Mouse (Mus musculus) liver, embryonic 14.5 days (tissue): ENCODE measurements around the gene Kdm4a. TPM values are rescaled to one million over a fixed set of nuclear protein-coding genes. Genes with fewer than 3 reads are reported as not detected.

ENCODE experiments used
- ATAC-seq: fragments of 200-750 bp; cut with Nextera tagmentation; 2 replicates; pipeline ENCODE4 v1.8.0; 2017; ENCODE audit warnings: moderate number of reproducible peaks, mild to moderate bottlenecking, moderate library complexity; ENCODE audit not compliant: insufficient read depth
- DNase-seq, 3 experiments: peaks; one replicate each; pipeline ENCODE4 v3.0.0-alpha.2; 2012 to 2013; ENCODE audit warnings: low read depth in 3 of 3, low spot score in 3 of 3
- H3K27ac ChIP-seq: fragments of 300-500 bp; sonication (generic); 2 replicates; pipeline ENCODE4 v1.5.1; 2014; ENCODE audit warnings: moderate library complexity, mild to moderate bottlenecking, control low read depth, inconsistent platforms
- H3K27me3 ChIP-seq: fragments of 300-500 bp; sonication (generic); 2 replicates; pipeline ENCODE4 v1.6.1; 2014; ENCODE audit warnings: mild to moderate bottlenecking, low read length, moderate library complexity; ENCODE audit not compliant: control insufficient read depth, insufficient read depth
- H3K36me3 ChIP-seq: fragments of 300-500 bp; sonication (generic); replicated peaks from 2 replicates; pipeline ENCODE4 v1.6.1; 2014; ENCODE audit warnings: low read depth; ENCODE audit not compliant: control insufficient read depth, insufficient read depth
- H3K4me1 ChIP-seq, 2 experiments: fragments of 200-500 bp in 1 of 2; fragments of 300-500 bp in 1 of 2; sonication (generic) in 1 of 2; replicated peaks; 2 replicates each; pipeline ENCODE4 v1.6.1; 2012 to 2014; ENCODE audit warnings: antibody characterized with exemption in 1 of 2, inconsistent platforms in 1 of 2, low read length in 1 of 2; ENCODE audit not compliant: control insufficient read depth in 2 of 2, insufficient read depth in 2 of 2
- H3K4me2 ChIP-seq: fragments of 300-500 bp; sonication (generic); 2 replicates; pipeline ENCODE4 v1.6.1; 2014; ENCODE audit warnings: low read depth, mild to moderate bottlenecking, control low read depth, moderate library complexity
- H3K4me3 ChIP-seq, 2 experiments: fragments of 200-500 bp in 1 of 2; fragments of 300-500 bp in 1 of 2; sonication (generic) in 1 of 2; 2 replicates each; pipeline ENCODE4 v1.5.1; 2012 to 2014; ENCODE audit warnings: low read depth in 2 of 2, low read length in 2 of 2, mild to moderate bottlenecking in 2 of 2, control low read depth in 1 of 2, inconsistent platforms in 1 of 2, moderate library complexity in 1 of 2; ENCODE audit not compliant: insufficient read depth in 1 of 2
- H3K9ac ChIP-seq: fragments of 300-500 bp; sonication (generic); replicated peaks from 2 replicates; pipeline ENCODE4 v1.6.1; 2014; ENCODE audit warnings: mild to moderate bottlenecking, control low read depth, moderate library complexity
- H3K9me3 ChIP-seq: fragments of 300-500 bp; sonication (generic); 2 replicates; pipeline ENCODE4 v1.6.1; 2016; ENCODE audit warnings: low read length, mixed read lengths; ENCODE audit not compliant: control insufficient read depth
- CTCF ChIP-seq: IDR thresholded peaks from 2 replicates; pipeline ENCODE4 v1.5.1; 2016; ENCODE audit warnings: antibody characterized with exemption, low read depth, control low read depth
- EP300 ChIP-seq: IDR thresholded peaks from 2 replicates; pipeline ENCODE4 v1.6.1; 2016; ENCODE audit warnings: antibody characterized with exemption, low read depth
- WGBS: fragments of 180-500 bp; shearing (Covaris S2); extraction: QIAGEN DNeasy Blood & Tissue Kit; methylation state at CpG from one replicate; pipeline ENCODE4 v1.1.7; 2014; ENCODE audit not compliant: insufficient replicate concordance; 5-methylcytosine and 5-hydroxymethylcytosine counted together
- polyA plus RNA-seq, 2 experiments: library from polyadenylated mRNA; depleted of rRNA in 1 of 2; stranded (reverse) in 1 of 2; unstranded in 1 of 2; fragments of >200 nt; fragmentation: Nextera tagmentation in 1 of 2; extraction: Ambion mirVana in 1 of 2; gene quantifications; 2 replicates each; pipeline versions ENCODE4 v1.2.1 to v1.2.3; 2012 to 2014

The Kdm4a gene
- polyA plus RNA-seq, 2 experiments: 7.3 to 13.7 TPM

DNA sequence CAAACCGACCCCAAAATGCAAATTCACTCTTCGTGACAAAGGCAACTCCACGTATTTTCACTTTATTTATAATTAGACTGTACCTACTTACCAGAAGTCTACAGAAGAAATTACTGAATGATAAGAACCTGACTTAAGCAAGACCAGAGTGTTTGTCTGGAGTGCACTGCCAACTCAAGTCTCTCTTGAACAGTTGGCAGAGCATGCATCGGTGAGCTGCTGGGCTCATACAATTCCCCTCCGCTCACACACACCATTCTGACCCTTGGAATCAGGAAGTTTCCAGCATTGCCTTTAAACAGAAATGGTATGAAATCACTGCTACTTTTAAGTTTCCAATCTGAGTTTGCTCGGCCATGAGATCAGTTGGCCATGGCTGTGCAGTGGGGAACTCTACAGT lies 81.3 kb downstream of the Kdm4a start:
- TF ChIP-seq CTCF: no peak
- no peak for TF ChIP-seq EP300
- no peaks in the 10 kb centered on the region for H3K4me1 ChIP-seq
- no peak overlapping the region for H3K9ac ChIP-seq
- H3K27ac ChIP-seq: no peak overlapping the region
- DNase-seq (no peak), ATAC-seq (no peak)
- H3K36me3 ChIP-seq: no peaks in the 10 kb centered on the region
- WGBS: 80% methylated on average over 6 of the region's 6 CpGs
- H3K4me2 ChIP-seq: no peak overlapping the region
- H3K9me3 ChIP-seq: no peaks in the 10 kb centered on the region
- no peaks in the 10 kb centered on the region for H3K27me3 ChIP-seq
- H3K4me3 ChIP-seq: no peak overlapping the region

DNA sequence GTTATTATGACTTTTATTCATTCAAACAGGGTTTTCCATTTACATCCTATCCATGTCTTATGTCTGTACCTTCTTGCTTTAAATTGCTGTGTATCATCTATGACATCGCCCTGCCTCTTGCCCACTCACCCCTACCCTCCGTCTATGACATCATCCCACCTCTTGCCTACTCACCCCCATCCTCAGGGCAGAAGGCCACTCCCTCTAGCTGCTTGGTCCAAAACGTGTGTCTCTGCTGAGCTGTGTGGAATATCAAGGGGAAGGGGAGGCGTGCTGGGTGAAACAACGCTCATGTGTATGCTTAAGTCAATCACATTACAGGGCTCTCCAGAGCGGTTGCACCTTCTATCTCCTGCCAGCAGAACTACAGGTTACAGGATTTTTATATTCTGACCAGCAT lies 83.8 kb downstream of the Kdm4a start:
- no peak for DNase-seq
- Histone ChIP-seq H3K4me2 (no peak overlapping the region), H3K27me3 (no peaks in the 10 kb centered on the region), H3K9me3 (no peaks in the 10 kb centered on the region), H3K36me3 (no peaks in the 10 kb centered on the region), H3K9ac (no peak overlapping the region), H3K4me3 (no peak overlapping the region), H3K4me1 (no peaks in the 10 kb centered on the region), H3K27ac (no peak overlapping the region)
- no peak for ATAC-seq
- 74% methylated on average over 6 of the region's 6 CpGs for WGBS
- TF ChIP-seq EP300 (no peak), CTCF (no peak)

DNA sequence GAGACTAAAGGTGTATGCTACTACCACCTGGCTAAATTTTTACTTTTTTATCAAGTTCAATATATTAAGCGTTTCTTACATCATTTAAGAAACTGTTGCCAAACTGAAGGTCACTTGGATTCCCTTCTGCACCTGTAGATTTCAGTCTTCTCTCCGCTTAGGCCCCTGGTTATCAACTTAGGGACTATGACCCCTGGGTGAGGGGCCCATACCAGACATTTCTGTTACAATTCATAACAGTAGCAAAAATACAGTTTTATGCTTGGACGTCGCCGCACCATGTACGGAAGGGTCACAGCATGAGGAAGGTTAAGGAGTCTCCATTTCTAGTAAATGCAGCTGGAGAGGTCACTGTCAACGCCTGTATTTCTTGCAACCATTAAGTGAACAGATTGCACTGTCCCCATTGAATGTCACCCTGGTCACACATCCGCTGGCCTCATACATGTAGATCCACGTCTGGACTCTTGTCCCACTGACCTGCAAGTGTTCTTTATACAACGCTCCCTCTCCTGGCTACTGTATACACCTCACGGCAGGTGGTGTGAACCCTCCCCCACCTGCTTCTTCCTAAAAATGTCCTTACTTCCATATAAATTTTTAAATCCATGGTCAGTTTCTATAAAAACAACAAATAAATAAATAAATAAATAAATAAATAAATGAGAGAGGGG lies 86.9 kb downstream of the Kdm4a start:
- no peaks in the 10 kb centered on the region for H3K36me3 ChIP-seq
- no peak overlapping the region for H3K4me3 ChIP-seq
- ATAC-seq (no peak), DNase-seq (no peak)
- H3K27ac ChIP-seq: no peak overlapping the region
- H3K9me3 ChIP-seq: no peaks in the 10 kb centered on the region
- H3K4me1 ChIP-seq: peaks cover 0 to 4% of the 10 kb centered on the region in 2 experiments; a peak in 1 of 4 replicates
- TF ChIP-seq CTCF: no peak
- TF ChIP-seq EP300: no peak
- no peak overlapping the region for H3K4me2 ChIP-seq
- 80% methylated on average over 11 of the region's 11 CpGs for WGBS
- no peaks in the 10 kb centered on the region for H3K27me3 ChIP-seq
- H3K9ac ChIP-seq: no peak overlapping the region

DNA sequence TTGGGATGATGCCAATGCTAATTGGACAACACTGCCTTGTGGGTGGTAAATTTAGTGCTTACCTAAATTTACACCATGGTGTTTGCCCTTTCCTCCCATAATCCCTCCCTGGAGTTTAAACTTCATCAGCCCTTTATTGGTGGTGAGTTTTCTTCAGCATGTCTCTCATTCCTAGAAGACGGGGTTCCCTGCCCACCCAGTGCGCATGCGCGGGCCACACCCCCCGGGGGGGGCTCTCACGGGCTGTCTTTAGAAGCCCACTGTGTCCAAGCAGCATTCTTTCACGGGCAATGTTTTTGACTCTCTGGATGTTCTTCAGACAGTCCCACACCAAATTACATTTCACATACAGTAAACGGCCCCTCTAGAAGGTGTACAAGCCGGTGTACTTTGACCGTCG lies 89.4 kb downstream of the Kdm4a start:
- ATAC-seq: no peak
- no peaks in the 10 kb centered on the region for H3K27me3 ChIP-seq
- H3K27ac ChIP-seq: no peak overlapping the region
- WGBS: 78% methylated on average over 11 of the region's 11 CpGs
- no peaks in the 10 kb centered on the region for H3K36me3 ChIP-seq
- H3K4me3 ChIP-seq: no peak overlapping the region
- H3K4me2 ChIP-seq: no peak overlapping the region
- H3K9ac ChIP-seq: no peak overlapping the region
- H3K4me1 ChIP-seq: peaks cover 0 to 4% of the 10 kb centered on the region in 2 experiments; a peak in 1 of 4 replicates
- DNase-seq: no peak
- H3K9me3 ChIP-seq: no peaks in the 10 kb centered on the region
- TF ChIP-seq EP300 (no peak), CTCF (no peak)

DNA sequence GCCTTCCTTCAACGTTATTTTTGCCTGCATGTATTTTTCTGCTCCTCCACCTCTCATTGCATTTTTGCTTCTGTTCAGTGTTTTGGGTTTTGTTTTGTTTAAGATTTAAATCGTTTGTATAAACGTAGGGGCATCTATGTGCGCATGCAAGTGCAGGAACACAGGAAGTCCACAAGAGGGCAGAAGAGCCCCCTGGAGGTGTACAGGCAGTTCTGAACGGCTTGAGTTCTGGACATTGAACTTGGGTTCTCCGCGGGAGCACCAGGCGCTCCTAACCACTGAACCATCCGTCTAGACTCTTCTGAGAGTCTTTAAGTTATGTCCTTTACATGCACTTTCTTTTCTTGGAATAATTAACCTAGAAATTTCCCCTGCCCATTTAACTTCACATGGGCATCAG lies 89.9 kb downstream of the Kdm4a start:
- DNase-seq (no peak), ATAC-seq (no peak)
- peaks cover 0 to 4% of the 10 kb centered on the region in 2 experiments; a peak in 1 of 4 replicates for H3K4me1 ChIP-seq
- H3K9ac ChIP-seq: no peak overlapping the region
- no peaks in the 10 kb centered on the region for H3K9me3 ChIP-seq
- no peak overlapping the region for H3K4me3 ChIP-seq
- H3K36me3 ChIP-seq: no peaks in the 10 kb centered on the region
- no peak overlapping the region for H3K27ac ChIP-seq
- TF ChIP-seq EP300 (no peak), CTCF (peak; percentile 87)
- 35% methylated on average over 9 of the region's 9 CpGs for WGBS
- H3K27me3 ChIP-seq: no peaks in the 10 kb centered on the region
- no peak overlapping the region for H3K4me2 ChIP-seq
